Mouse (Mus musculus) hindbrain, embryonic 13.5 days (tissue): ENCODE results near the gene Tenm2. TPM values are rescaled to one million over a fixed set of nuclear protein-coding genes. Genes with fewer than 3 reads are reported as not detected.

Source experiments
- ATAC-seq: fragments of 200-750 bp; cut with Nextera tagmentation; 2 replicates; pipeline ENCODE4 v1.8.0; 2017; ENCODE audit warnings: moderate TSS enrichment; ENCODE audit not compliant: low FRiP score
- H3K27ac ChIP-seq: fragments of 300-500 bp; sonication (generic); 2 replicates; pipeline ENCODE4 v1.5.1; 2015; ENCODE audit warnings: inconsistent platforms, mild to moderate bottlenecking, moderate library complexity
- H3K27me3 ChIP-seq: fragments of 300-500 bp; sonication (generic); 2 replicates; pipeline ENCODE4 v1.6.1; 2015; ENCODE audit warnings: mild to moderate bottlenecking, inconsistent platforms
- H3K36me3 ChIP-seq: fragments of 300-500 bp; sonication (generic); 2 replicates; pipeline ENCODE4 v1.6.1; 2015; ENCODE audit warnings: mild to moderate bottlenecking, inconsistent platforms
- H3K4me1 ChIP-seq: fragments of 300-500 bp; sonication (generic); replicated peaks from 2 replicates; pipeline ENCODE4 v1.6.1; 2015; ENCODE audit warnings: inconsistent platforms
- H3K4me2 ChIP-seq: fragments of 300-500 bp; sonication (generic); 2 replicates; pipeline ENCODE4 v1.6.1; 2015; ENCODE audit warnings: inconsistent platforms, mild to moderate bottlenecking, moderate library complexity
- H3K4me3 ChIP-seq: fragments of 300-500 bp; sonication (generic); 2 replicates; pipeline ENCODE4 v1.5.1; 2015; ENCODE audit warnings: mild to moderate bottlenecking, inconsistent platforms
- H3K9ac ChIP-seq: fragments of 300-500 bp; sonication (generic); 2 replicates; pipeline ENCODE4 v1.6.1; 2015; ENCODE audit warnings: mild to moderate bottlenecking, inconsistent platforms
- H3K9me3 ChIP-seq: fragments of 300-500 bp; sonication (generic); 2 replicates; pipeline ENCODE4 v1.6.1; 2016; ENCODE audit warnings: inconsistent platforms
- WGBS: fragments of 180-500 bp; shearing (Covaris S2); methylation state at CpG from one replicate; pipeline ENCODE4 v1.1.7; 2015; 5-methylcytosine and 5-hydroxymethylcytosine counted together
- polyA plus RNA-seq: library from polyadenylated mRNA; unstranded; fragments of >200 nt; fragmentation: Nextera tagmentation; extraction: Ambion mirVana; gene quantifications from 2 replicates; pipeline ENCODE4 v1.2.1, GENCODE M21; 2015

Gene Tenm2
- polyA plus RNA-seq, 1 experiment from 2014 or later = 29.4 TPM

DNA sequence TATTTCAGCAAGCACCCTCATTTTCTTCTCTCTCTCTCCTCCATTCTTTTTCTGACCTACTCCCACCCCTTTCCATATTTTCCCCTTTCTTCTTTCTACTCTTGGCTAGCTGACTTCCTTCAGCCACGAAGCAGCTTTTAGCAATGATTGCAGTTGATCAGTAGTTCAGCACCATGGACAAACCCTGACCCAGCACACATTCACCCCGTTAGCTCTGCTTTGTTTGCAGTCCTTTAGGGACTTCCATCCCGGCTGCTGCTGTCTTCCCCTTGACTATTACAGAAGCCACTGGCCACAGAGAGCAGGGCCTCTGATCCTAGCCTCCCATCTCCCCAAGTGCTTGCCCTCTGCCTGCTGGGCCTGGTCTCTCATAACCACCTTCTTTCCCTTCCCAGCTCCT, 1145.6 kb downstream of the Tenm2 start:
- 17% methylated on average over 3 of the region's 3 CpGs for WGBS
- H3K9ac ChIP-seq = no peak overlapping the region
- no peaks in the 10 kb centered on the region for H3K9me3 ChIP-seq
- peaks cover 7% of the 10 kb centered on the region for H3K4me1 ChIP-seq
- H3K4me3 ChIP-seq = no peak overlapping the region
- no peak overlapping the region for H3K4me2 ChIP-seq
- H3K27me3 ChIP-seq = no peaks in the 10 kb centered on the region
- ATAC-seq = no peak
- peaks cover 4% of the 10 kb centered on the region; the same call in 1 of the 2 replicates for H3K36me3 ChIP-seq
- H3K27ac ChIP-seq = 0 out of 2 replicates have a peak overlapping the region, but pooled peaks have one; percentile 4

DNA sequence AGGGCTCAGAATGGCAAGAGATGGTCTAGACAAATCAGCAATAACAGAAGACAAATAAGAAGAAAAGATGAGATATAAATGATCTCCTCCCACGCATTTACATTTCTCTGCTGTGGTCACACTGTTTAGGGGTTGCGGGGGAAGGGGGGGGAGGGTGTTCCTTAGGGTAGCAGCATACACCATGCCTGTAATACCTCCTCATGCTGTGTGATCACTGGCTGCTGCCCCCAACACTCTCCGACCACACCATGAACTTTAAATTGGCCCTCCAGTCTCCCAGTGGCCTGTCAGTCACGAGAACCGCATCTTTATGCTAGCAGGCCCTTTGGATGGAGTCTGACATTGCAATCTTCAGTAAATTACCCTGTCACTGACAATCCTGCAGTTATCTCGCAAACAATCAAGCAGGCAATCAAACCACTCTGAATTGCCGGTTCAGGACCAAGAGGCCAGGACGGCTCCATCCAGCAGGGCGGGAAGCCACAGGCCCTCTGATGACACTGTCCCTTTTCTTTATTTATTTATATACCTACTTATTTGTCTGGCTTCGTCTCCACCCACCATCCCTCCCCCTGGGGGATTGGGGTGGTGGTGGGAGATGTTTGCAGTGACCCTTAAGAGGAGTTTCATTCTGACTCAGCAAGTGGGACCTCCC, 1154.2 kb downstream of the Tenm2 start:
- no peak for ATAC-seq
- Histone ChIP-seq H3K4me3 (no peak overlapping the region), H3K36me3 (peaks cover 5% of the 10 kb centered on the region; the same call in 1 of the 2 replicates), H3K9me3 (no peaks in the 10 kb centered on the region), H3K27ac (peak overlapping the region; percentile 5; the same call in 1 of the 2 replicates), H3K27me3 (no peaks in the 10 kb centered on the region), H3K4me1 (peaks cover 23% of the 10 kb centered on the region), H3K4me2 (no peak overlapping the region), H3K9ac (no peak overlapping the region)
- 51% methylated on average over 10 of the region's 10 CpGs for WGBS

DNA sequence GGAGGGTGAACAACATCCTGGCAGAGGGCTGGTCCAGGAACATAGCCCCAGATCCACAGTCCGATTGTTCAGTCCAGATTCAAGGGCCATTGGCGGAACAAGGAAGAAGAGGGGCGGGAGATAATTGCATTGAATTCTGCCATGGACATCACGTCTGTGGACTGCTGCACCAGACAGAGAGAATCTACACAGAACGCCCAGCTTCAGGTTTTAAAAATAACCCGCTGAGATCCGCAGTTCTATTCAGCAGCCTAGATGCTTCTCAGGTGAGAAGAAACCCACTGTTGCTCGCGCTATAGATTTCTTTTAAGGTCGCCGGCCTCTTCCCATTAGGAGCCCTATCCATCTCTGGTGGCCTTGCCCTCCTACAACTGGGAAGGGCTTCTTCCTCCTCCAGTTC, 1155.0 kb downstream of the Tenm2 start:
- Histone ChIP-seq H3K4me2 (no peak overlapping the region), H3K27ac (peak overlapping the region; percentile 40; the same call in 1 of the 2 replicates), H3K4me3 (no peak overlapping the region), H3K4me1 (peaks cover 23% of the 10 kb centered on the region), H3K36me3 (peaks cover 5% of the 10 kb centered on the region; the same call in 1 of the 2 replicates), H3K9me3 (no peaks in the 10 kb centered on the region), H3K27me3 (no peaks in the 10 kb centered on the region), H3K9ac (no peak overlapping the region)
- ATAC-seq = no peak
- 68% methylated on average over 11 of the region's 11 CpGs for WGBS

DNA sequence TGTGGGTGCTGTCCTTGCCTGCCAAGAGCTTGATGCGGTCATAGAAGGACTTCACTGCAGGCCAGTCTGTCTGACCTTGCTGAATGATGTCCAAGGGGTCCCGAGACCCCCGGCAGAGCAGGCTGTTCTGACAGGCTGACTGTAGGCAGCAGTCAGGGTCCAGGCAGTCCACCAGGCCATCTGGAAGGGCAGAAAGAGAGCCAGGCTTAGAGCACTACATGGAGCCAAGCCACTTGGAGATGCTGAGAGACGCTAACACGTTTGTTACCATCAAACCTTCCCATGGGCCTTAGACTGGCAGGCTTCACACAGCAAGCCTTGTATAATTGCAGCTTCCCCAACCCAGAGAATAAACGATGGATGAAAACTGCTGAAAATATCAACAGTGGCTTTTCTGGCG, 1157.4 kb downstream of the Tenm2 start:
- Histone ChIP-seq H3K27me3 (no peaks in the 10 kb centered on the region), H3K9me3 (no peaks in the 10 kb centered on the region), H3K4me1 (peaks cover 36% of the 10 kb centered on the region), H3K27ac (no peak overlapping the region), H3K9ac (no peak overlapping the region), H3K36me3 (peaks cover 5% of the 10 kb centered on the region; the same call in 1 of the 2 replicates), H3K4me3 (no peak overlapping the region), H3K4me2 (no peak overlapping the region)
- ATAC-seq = no peak
- 89% methylated on average over 7 of the region's 7 CpGs for WGBS

DNA sequence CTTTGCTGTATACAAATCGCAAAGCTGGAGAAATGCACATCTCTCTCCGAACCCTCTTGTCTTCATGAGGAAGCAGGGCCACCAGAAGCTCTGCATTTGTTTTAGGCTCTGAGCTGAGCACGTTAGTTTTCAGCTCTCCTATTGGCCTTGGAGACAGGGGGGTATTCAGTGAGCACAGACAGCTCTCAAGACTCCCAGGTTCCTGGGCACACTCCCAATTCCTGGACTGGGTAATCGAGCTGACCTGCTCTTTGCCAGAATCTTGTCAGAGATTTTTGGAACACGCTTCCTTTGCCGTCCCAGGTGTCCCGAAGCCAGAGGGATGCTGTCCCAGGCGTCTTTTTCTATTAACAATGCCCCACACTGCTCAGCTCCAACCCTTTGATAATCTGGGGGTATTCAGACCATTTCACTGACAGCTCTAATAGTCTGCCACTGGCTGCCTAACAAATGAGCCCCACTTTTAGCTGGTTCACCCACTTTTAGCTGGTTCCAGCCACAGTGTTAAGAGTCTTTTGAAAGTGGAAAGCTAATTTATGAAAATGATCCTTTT, 1161.7 kb downstream of the Tenm2 start:
- Histone ChIP-seq H3K9me3 (no peaks in the 10 kb centered on the region), H3K4me1 (peaks cover 32% of the 10 kb centered on the region), H3K9ac (no peak overlapping the region), H3K27me3 (no peaks in the 10 kb centered on the region), H3K4me3 (no peak overlapping the region), H3K27ac (peak overlapping the region; percentile 55; the same call in 1 of the 2 replicates), H3K4me2 (no peak overlapping the region), H3K36me3 (peaks cover 10% of the 10 kb centered on the region; the same call in 1 of the 2 replicates)
- ATAC-seq = peak; percentile 47
- WGBS = 68% methylated on average over 8 of the region's 8 CpGs

DNA sequence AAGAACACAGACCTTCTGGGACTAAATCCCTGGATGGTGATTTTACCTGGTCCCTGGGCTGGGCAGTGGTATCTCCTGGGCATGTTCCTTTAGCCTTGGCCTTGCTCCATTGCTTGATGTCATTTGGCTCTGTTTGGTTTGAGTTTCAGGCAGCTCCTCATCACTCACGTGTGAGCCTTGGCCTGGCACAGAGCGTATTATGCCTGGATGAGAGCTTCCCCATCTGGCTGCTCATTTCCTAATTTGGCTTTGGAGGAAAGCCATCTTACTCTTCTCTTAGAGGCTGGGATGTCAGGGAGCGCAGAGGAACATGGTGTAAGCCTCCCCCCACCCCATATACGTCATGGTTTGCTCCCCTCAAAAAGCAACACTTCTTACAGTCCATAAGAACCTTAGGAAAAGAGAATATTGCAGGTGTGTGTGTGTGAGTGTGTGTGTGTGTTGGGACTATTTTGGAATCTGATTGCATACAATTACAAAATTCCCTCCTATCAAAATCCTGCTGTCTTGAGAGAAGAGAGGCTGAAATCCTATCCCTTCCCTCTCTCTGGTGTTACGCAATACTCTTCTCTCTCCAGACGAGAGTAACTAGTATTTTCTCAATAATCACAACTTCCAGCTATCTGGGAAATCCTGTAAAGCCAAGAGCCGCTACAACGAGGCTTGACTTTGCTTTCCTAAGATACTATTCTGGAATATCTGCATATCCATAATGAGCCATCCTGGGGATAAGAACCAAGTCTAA, 1162.5 kb downstream of the Tenm2 start:
- Histone ChIP-seq H3K27me3 (no peaks in the 10 kb centered on the region), H3K9me3 (no peaks in the 10 kb centered on the region), H3K27ac (peak overlapping the region; percentile 58), H3K4me1 (peaks cover 30% of the 10 kb centered on the region), H3K4me3 (no peak overlapping the region), H3K4me2 (no peak overlapping the region), H3K36me3 (peaks cover 15% of the 10 kb centered on the region), H3K9ac (no peak overlapping the region)
- ATAC-seq = peak; percentile 60
- WGBS = 78% methylated on average over 8 of the region's 8 CpGs

DNA sequence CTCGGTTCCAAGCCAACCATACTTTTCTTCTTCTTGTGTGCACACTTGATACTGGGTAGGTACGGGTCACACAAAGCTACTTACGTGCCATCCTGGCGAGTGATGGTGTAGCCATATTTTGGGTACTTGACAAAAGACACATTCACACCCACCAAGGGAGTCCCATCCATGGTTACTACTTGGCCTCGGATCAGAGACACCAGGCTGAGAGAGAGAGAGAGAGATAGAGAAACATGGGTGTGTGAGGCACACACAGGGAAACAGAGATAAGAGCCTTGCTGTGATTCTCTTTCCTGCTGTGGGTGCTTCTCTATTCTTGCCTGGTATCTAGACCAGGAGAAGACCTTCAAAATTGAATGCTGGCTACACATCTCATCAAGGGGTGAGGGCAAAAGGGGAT, 1163.1 kb downstream of the Tenm2 start:
- H3K4me1 ChIP-seq = peaks cover 28% of the 10 kb centered on the region
- WGBS = 94% methylated on average over 5 of the region's 5 CpGs
- no peak for ATAC-seq

DNA sequence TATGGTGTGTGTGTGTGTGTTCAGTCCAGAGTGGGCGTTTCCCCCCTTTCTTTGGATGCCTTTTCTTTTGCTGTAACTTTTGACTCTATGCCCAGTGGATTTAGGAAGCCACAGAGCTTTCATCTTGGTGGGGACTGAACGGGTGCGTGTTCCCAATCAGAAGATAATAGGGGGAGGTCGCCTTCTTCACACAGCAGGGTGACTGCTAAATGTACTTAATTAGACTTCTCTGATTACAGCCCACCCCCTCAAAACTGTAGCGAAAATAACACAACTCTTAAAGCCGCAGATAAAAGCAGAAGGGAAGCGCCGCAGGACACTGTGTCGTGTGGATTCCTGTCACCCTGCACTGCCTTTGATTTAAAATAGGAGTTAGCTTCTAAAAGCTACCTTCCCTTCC, 1163.7 kb downstream of the Tenm2 start:
- Histone ChIP-seq H3K9me3 (no peaks in the 10 kb centered on the region), H3K27ac (peak overlapping the region; percentile 25; the same call in 1 of the 2 replicates), H3K27me3 (no peaks in the 10 kb centered on the region), H3K36me3 (peaks cover 17% of the 10 kb centered on the region), H3K4me2 (no peak overlapping the region), H3K4me3 (no peak overlapping the region), H3K4me1 (peaks cover 28% of the 10 kb centered on the region), H3K9ac (no peak overlapping the region)
- no peak for ATAC-seq
- WGBS = 47% methylated on average over 9 of the region's 9 CpGs

More for the DNA sequence above, 1163.1 kb downstream of the Tenm2 start:
- H3K4me2 ChIP-seq = no peak overlapping the region
- peak overlapping the region; percentile 58; the same call in 1 of the 2 replicates for H3K27ac ChIP-seq
- H3K9me3 ChIP-seq = no peaks in the 10 kb centered on the region
- H3K4me3 ChIP-seq = no peak overlapping the region
- H3K9ac ChIP-seq = no peak overlapping the region
- peaks cover 20% of the 10 kb centered on the region for H3K36me3 ChIP-seq
- H3K27me3 ChIP-seq = no peaks in the 10 kb centered on the region

DNA sequence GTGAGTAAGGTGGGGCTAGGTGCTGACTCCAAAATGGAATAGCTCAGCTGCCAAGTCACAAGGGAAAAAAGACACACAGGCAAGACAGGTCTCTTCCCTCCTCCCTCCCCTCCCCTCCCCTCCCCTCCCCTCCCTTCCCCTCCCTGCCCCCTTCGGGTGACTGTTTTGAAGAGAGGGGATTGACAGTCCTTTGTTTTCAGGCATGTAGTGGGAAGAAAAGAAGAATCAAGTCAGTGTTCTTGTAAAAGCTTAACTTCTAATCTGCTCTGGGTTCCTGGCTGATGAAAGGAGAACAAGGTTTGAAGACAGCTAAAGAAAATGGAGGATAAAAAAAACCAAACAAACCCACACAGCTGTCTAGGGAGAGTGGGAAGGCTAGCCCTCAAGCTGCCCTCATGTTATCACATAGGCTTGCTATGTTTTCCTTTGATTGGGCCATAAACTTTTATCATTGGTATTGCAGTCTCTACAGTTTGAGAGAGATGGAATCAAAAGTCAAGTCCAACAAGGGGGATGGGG, 1176.4 kb downstream of the Tenm2 start:
- Histone ChIP-seq H3K27ac (no peak overlapping the region), H3K4me1 (peaks cover 6% of the 10 kb centered on the region; the same call in 1 of the 2 replicates), H3K4me3 (no peak overlapping the region), H3K4me2 (no peak overlapping the region), H3K27me3 (no peaks in the 10 kb centered on the region), H3K36me3 (peaks cover 24% of the 10 kb centered on the region), H3K9me3 (no peaks in the 10 kb centered on the region), H3K9ac (no peak overlapping the region)
- no CpG with 5 or more reads among the region's 1 CpGs for WGBS
- ATAC-seq = no peak

DNA sequence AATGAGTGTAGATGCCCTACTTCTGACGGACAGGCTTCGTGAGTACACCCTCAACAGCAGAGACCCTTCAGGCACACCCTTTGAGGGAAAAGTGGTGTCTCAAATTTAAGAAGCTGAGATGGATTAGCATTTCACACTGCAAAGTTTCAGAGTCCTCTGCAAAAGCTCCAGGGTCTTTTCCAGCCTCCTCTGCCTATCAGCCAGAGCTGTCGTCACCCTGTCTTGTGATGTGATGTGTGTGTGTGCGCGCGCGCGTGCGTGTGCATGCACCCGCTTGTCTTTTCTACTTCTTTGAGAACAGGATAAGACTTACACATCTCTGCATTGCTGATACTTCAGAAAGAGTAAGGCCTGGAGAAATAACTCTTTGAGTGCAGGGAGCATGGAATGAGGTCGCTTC, 1179.2 kb downstream of the Tenm2 start:
- Histone ChIP-seq H3K4me3 (no peak overlapping the region), H3K36me3 (peaks cover 7% of the 10 kb centered on the region; the same call in 1 of the 2 replicates), H3K9me3 (no peaks in the 10 kb centered on the region), H3K4me1 (peaks cover 12% of the 10 kb centered on the region), H3K9ac (no peak overlapping the region), H3K27ac (peak overlapping the region; percentile 44; the same call in 1 of the 2 replicates), H3K4me2 (no peak overlapping the region), H3K27me3 (no peaks in the 10 kb centered on the region)
- ATAC-seq = no peak
- 85% methylated on average over 11 of the region's 11 CpGs for WGBS

DNA sequence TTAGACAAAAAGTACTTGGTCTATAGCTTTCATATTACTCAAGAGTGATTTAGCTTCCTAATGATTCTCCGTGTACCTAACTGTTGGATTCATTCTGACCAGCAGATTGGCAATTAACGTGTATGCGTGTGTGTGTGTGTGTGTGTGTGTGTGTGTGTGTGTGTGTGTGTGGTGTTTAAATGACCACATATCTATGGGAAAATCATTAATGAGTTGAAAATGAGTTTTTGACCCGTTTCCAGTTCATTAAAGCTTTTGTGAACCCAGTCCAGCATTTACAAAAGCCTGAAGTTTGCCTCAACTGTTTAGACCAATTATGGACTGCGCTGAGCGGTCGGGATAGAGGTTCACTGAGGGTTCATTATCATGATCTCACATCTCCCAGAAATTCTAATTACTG, 1181.4 kb downstream of the Tenm2 start:
- no peaks in the 10 kb centered on the region for H3K9me3 ChIP-seq
- H3K9ac ChIP-seq = no peak overlapping the region
- no peaks in the 10 kb centered on the region; the same call in 1 of the 2 replicates for H3K36me3 ChIP-seq
- no peaks in the 10 kb centered on the region for H3K27me3 ChIP-seq
- ATAC-seq = no peak
- no peak overlapping the region for H3K4me2 ChIP-seq
- no peak overlapping the region for H3K27ac ChIP-seq
- 45% methylated on average over 7 of the region's 7 CpGs for WGBS
- H3K4me3 ChIP-seq = no peak overlapping the region
- H3K4me1 ChIP-seq = peaks cover 17% of the 10 kb centered on the region

DNA sequence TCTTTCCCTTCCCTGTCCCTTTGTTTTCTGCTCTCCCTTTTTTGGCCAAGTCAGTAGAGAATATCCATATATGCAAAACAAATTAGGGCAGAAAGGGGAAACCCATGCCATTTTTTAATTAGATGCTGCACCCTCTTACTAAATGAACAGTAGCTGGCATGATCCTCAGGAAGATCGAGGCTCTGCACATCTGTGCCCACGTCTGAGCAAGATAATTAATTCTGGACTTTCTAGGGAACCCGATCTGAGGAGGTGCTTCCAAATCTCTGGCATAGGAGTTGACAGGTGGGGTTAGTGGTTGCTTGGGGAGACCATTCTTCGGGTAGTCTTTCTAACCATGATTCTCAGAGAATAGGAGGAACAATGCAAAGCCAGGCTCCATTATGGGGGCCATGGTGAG, 1182.3 kb downstream of the Tenm2 start:
- no peaks in the 10 kb centered on the region for H3K27me3 ChIP-seq
- 42% methylated on average over 4 of the region's 4 CpGs for WGBS

More for the DNA sequence above, 1182.3 kb downstream of the Tenm2 start:
- Histone ChIP-seq H3K9me3 (no peaks in the 10 kb centered on the region), H3K36me3 (no peaks in the 10 kb centered on the region; the same call in 1 of the 2 replicates), H3K4me1 (peaks cover 17% of the 10 kb centered on the region), H3K27ac (no peak overlapping the region), H3K9ac (no peak overlapping the region), H3K4me3 (no peak overlapping the region), H3K4me2 (no peak overlapping the region)
- ATAC-seq = no peak
